Mouse (Mus musculus): Measurements from ENCODE around the gene Zfp934. TPM values are rescaled to one million over a fixed set of nuclear protein-coding genes. Genes with fewer than 3 reads are reported as not detected.

The Zfp934 gene
- polyA plus RNA-seq (2015; fragmentation: Illumina TruSeq; extraction: RNeasy Lipid Tissue Mini Kit (QIAGEN cat#74804); ENCODE audit: insufficient read depth, low replicate concordance), result 29.5 TPM

DNA sequence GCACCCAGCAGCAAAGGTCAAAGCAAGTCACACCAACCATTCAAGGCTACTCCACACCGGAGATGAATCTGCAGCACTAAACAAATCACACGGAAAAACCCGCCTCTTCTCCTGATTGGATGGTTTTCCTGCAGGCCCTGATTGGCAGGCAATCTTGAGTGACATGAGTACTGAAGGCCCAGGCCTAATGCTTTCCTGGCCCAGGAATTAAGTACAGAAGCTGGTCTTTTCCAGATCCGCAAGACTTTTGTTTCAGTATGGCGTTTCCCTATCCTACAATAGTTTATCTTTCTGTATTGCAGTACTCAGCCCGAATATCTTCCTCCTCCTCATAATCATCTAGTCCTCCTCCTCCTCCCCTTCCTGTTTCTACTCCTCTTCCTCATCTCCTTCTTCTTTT lies at the start of gene Zfp934:
TSS of gene Zfp934 (minus strand) at position 101 of the 400 bp plus-strand sequence.

DNA sequence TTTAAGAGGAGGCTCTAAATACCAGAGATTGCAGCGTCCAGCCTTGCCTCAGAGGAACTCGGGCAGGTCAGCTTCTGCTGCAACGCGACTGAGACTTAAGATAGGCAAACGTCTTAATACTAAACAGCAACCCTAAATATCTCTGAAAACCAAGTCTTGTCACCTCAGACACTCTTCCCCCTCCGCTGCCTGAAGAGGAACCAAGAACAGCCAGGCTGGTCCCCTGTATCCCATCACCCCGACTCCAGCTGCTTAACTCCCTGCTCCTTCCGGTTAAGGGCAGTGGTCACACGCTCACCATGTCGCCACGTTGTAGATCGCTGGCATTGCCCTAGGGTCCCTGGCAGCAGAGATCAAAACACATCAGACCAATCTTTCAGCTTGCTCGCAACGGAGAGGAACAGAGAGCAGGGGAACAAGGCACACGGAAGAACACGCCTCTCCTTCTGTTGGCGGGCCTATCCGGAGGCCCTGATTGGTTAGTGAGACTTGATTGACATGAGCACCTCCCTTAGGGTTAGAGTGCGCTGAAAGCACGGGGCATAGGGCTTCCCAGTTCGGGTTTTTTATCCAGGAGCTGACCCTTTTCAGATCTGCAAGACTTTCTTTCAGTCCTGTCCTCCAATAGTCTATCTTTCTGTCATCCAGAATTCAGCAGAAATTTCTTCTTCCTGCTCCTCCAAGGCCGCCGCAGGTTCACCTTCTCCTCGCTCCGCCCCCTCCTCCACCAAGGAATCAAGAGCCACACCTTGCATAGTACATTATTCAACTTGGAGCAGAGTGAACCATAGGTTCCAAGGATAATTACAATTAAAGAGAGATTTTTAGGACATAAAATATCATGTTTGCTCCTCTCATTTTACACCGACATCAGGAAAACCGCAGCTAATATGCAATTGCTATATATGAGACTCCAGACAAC lies 12.5 kb downstream of the Zfp934 start, which contains the start of gene Zfp935:
TSS of gene Zfp935 (minus strand) at position 323 of the 922 bp plus-strand sequence.

DNA sequence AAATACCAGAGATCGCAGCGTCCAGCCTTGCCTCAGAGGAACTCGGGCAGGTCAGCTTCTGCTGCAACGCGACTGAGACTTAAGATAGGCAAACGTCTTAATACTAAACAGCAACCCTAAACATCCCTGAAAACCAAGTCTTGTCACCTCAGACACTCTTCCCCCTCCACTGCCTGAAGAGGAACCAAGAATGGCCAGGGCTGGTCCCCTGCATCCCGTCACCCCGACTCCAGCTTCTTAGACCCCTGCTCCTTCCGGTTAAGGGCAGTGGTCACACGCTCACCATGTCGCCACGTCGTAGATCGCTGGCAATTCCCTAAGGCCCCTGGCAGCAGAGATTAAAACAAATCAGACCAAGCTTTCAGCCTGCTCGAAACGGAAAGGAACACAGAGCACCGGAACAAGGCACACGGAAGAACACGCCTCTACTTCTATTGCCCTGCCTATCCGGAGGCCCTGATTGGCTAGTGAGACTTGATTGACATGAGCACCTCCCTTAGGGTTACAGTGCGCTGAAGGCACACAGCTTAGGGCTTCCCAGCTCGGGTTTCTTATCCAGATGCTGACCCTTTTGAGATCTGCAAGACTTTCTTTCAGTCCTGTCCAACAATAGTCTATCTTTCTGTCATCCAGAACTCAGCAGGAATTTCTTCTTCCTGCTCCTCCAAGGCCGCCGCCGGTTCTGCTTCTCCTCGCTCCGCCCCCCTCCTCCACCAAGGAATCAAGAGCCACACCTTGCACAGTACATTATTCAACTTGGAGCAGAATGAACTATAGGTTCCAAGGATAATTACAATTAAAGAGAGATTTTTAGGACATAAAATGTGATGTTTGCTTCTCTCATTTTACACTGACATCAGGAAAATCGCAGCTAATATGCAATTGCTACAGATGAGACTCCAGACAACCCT lies 104.3 kb downstream of the Zfp934 start, which contains the start of gene Gm49359:
TSS of gene Gm49359 (minus strand) at position 409 of the 911 bp plus-strand sequence.

Other genes with a start within 250 kb of the Zfp934 start
- 5.6 TPM for gene Gm3604, start 188.0 kb downstream of the Zfp934 start, polyA plus RNA-seq (2015; fragmentation: Illumina TruSeq; extraction: RNeasy Lipid Tissue Mini Kit (QIAGEN cat#74804); ENCODE audit: insufficient read depth, low replicate concordance)
- 31.0 TPM for gene Gm49359, start 104.4 kb downstream of the Zfp934 start, polyA plus RNA-seq (2015; fragmentation: Illumina TruSeq; extraction: RNeasy Lipid Tissue Mini Kit (QIAGEN cat#74804); ENCODE audit: insufficient read depth, low replicate concordance)
- gene Zfp935, start 12.7 kb downstream of the Zfp934 start, polyA plus RNA-seq (2015; fragmentation: Illumina TruSeq; extraction: RNeasy Lipid Tissue Mini Kit (QIAGEN cat#74804); ENCODE audit: insufficient read depth, low replicate concordance), result 1.3 TPM
- 8.9 TPM for gene 6720489N17Rik, start 53.0 kb upstream of the Zfp934 start, polyA plus RNA-seq (2015; fragmentation: Illumina TruSeq; extraction: RNeasy Lipid Tissue Mini Kit (QIAGEN cat#74804); ENCODE audit: insufficient read depth, low replicate concordance)
- 39.6 TPM for gene Platr25, start 189.5 kb upstream of the Zfp934 start, polyA plus RNA-seq (2015; fragmentation: Illumina TruSeq; extraction: RNeasy Lipid Tissue Mini Kit (QIAGEN cat#74804); ENCODE audit: insufficient read depth, low replicate concordance)
- 9.4 TPM for gene Gm5141, start 214.6 kb upstream of the Zfp934 start, polyA plus RNA-seq (2015; fragmentation: Illumina TruSeq; extraction: RNeasy Lipid Tissue Mini Kit (QIAGEN cat#74804); ENCODE audit: insufficient read depth, low replicate concordance)